Mouse (Mus musculus): ENCODE results near the gene Nfic. TPM values are rescaled to one million over a fixed set of nuclear protein-coding genes. Genes with fewer than 3 reads are reported as not detected.
A peak's percentile ranks its signal among the peaks of the same experiment; 100 is the strongest.

Nfic gene
- polyA plus RNA-seq, 2 experiments: 1.3 to 4.6 TPM

- ATAC-seq (ENCODE audit: insufficient read depth) (no peak), DNase-seq (ENCODE audit: low read depth in 3 of 3, low spot score in 3 of 3) (no peak)
- Histone ChIP-seq H3K9me3 (ENCODE audit: control insufficient read depth, low read length) (no peaks in the 10 kb centered on the region), H3K36me3 (replicated peaks; ENCODE audit: control insufficient read depth, insufficient read depth, low read depth) (no peaks in the 10 kb centered on the region), H3K4me3 (ENCODE audit: insufficient read depth in 1 of 2, low read depth in 2 of 2, low read length in 2 of 2) (peak overlapping the region; percentile 43 to 53), H3K4me2 (ENCODE audit: low read depth) (peak overlapping the region; percentile 60), H3K4me1 (replicated peaks; ENCODE audit: control insufficient read depth in 2 of 2, insufficient read depth in 2 of 2, low read length in 1 of 2) (peaks cover 0 to 5% of the 10 kb centered on the region in 2 experiments; a peak in 2 of 4 replicates), H3K27ac (no peak overlapping the region), H3K27me3 (ENCODE audit: control insufficient read depth, insufficient read depth, low read length) (peaks cover 55% of the 10 kb centered on the region), H3K9ac (replicated peaks) (peak overlapping the region; percentile 13; the same call in 1 of the 2 replicates)
- 3% methylated on average over 23 of the region's 33 CpGs for WGBS (ENCODE audit: insufficient replicate concordance)
- no peak for TF ChIP-seq CTCF (IDR thresholded peaks at IDR 0.05; ENCODE audit: low read depth)
- TF ChIP-seq EP300 (IDR thresholded peaks at IDR 0.05; ENCODE audit: low read depth): no peak
Observed at GRCm38 (mm10) chr10:81426081-81426671, 29.3 kb downstream of the Nfic start.

GRCm38 (mm10) chr10:81425236-81425850 lies 30.1 kb downstream of the Nfic start:
- Histone ChIP-seq H3K27me3 (ENCODE audit: control insufficient read depth, insufficient read depth, low read length) (peaks cover 47% of the 10 kb centered on the region), H3K4me3 (ENCODE audit: insufficient read depth in 1 of 2, low read depth in 2 of 2, low read length in 2 of 2) (no peak overlapping the region), H3K36me3 (replicated peaks; ENCODE audit: control insufficient read depth, insufficient read depth, low read depth) (no peaks in the 10 kb centered on the region), H3K27ac (no peak overlapping the region), H3K9me3 (ENCODE audit: control insufficient read depth, low read length) (no peaks in the 10 kb centered on the region), H3K4me1 (replicated peaks; ENCODE audit: control insufficient read depth in 2 of 2, insufficient read depth in 2 of 2, low read length in 1 of 2) (peaks cover 0 to 5% of the 10 kb centered on the region in 2 experiments; a peak in 2 of 4 replicates), H3K9ac (replicated peaks) (no peak overlapping the region), H3K4me2 (ENCODE audit: low read depth) (0 out of 2 replicates have a peak overlapping the region, but pooled peaks have one; percentile 5)
- ATAC-seq (ENCODE audit: insufficient read depth) (no peak), DNase-seq (ENCODE audit: low read depth in 3 of 3, low spot score in 3 of 3) (no peak)
- WGBS (ENCODE audit: insufficient replicate concordance): 50% methylated on average over 10 of the region's 10 CpGs
- no peak for TF ChIP-seq EP300 (IDR thresholded peaks at IDR 0.05; ENCODE audit: low read depth)

DNA sequence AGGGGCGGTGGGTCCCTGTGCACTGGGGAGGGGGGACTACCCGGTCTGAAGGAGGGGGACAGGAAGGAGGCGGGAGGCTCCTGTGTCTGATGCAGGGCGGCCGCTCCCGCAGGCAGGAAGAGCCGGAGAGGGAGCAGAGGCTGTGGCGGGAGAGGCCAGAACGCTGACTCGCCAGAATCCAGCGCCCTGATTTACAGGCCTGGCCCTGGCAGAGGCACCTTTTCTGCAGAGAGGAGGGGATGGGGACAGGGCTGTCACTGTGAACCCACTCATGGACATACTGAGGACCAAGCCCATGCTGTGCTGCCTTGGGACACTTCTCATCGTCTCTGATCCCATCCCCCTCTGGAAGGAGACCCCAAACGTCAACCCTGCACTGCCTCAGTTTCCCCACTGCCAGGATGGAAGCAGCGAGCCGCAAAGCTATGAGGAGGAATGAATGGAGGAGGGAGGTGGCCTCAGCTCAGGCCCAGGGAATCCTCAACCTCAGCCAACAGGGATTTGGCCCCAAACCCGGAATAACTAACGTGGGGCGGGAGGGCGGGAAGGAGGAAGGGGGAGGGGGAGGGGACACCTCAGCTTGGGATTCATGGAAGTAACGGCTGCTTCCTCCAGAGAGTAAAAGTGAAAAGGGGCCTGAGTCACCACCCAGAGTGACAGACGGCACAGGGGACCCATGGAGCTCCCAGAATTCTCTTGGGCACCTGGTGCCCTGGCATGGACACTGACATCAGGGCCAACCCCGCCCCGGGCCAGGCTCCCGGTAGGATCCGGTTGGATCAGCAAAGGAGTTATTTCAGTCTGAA lies 31.0 kb downstream of the Nfic start:
- Histone ChIP-seq H3K4me2 (ENCODE audit: low read depth) (0 out of 2 replicates have a peak overlapping the region, but pooled peaks have one; percentile 6), H3K9ac (replicated peaks) (no peak overlapping the region), H3K36me3 (replicated peaks; ENCODE audit: control insufficient read depth, insufficient read depth, low read depth) (no peaks in the 10 kb centered on the region), H3K4me1 (replicated peaks; ENCODE audit: control insufficient read depth in 2 of 2, insufficient read depth in 2 of 2, low read length in 1 of 2) (peaks cover 0 to 5% of the 10 kb centered on the region in 2 experiments; a peak in 2 of 4 replicates), H3K27ac (no peak overlapping the region), H3K27me3 (ENCODE audit: control insufficient read depth, insufficient read depth, low read length) (peaks cover 47% of the 10 kb centered on the region), H3K9me3 (ENCODE audit: control insufficient read depth, low read length) (no peaks in the 10 kb centered on the region), H3K4me3 (ENCODE audit: insufficient read depth in 1 of 2, low read depth in 2 of 2, low read length in 2 of 2) (no peak overlapping the region)
- 9% methylated on average over 25 of the region's 25 CpGs for WGBS (ENCODE audit: insufficient replicate concordance)
- ATAC-seq (ENCODE audit: insufficient read depth): no peak
- TF ChIP-seq CTCF (IDR thresholded peaks at IDR 0.05; ENCODE audit: low read depth): no peak
- no peak for TF ChIP-seq EP300 (IDR thresholded peaks at IDR 0.05; ENCODE audit: low read depth)
- no peak for DNase-seq (ENCODE audit: low read depth in 3 of 3, low spot score in 3 of 3)

GRCm38 (mm10) chr10:81423476-81424245 lies 31.8 kb downstream of the Nfic start:
- no peak overlapping the region for H3K9ac ChIP-seq (replicated peaks)
- no peaks in the 10 kb centered on the region for H3K36me3 ChIP-seq (replicated peaks; ENCODE audit: control insufficient read depth, insufficient read depth, low read depth)
- no peak for ATAC-seq (ENCODE audit: insufficient read depth)
- no peaks in the 10 kb centered on the region for H3K9me3 ChIP-seq (ENCODE audit: control insufficient read depth, low read length)
- H3K27me3 ChIP-seq (ENCODE audit: control insufficient read depth, insufficient read depth, low read length): peaks cover 46% of the 10 kb centered on the region
- DNase-seq (ENCODE audit: low read depth in 3 of 3, low spot score in 3 of 3): no peak
- TF ChIP-seq CTCF (IDR thresholded peaks at IDR 0.05; ENCODE audit: low read depth) (no peak), EP300 (IDR thresholded peaks at IDR 0.05; ENCODE audit: low read depth) (no peak)
- H3K4me1 ChIP-seq (replicated peaks; ENCODE audit: control insufficient read depth in 2 of 2, insufficient read depth in 2 of 2, low read length in 1 of 2): 0 out of 4 replicates have a peak, but pooled peaks cover 0 to 5% of the 10 kb centered on the region in 2 experiments
- no peak overlapping the region for H3K4me2 ChIP-seq (ENCODE audit: low read depth)
- H3K4me3 ChIP-seq (ENCODE audit: insufficient read depth in 1 of 2, low read depth in 2 of 2, low read length in 2 of 2): no peak overlapping the region
- WGBS (ENCODE audit: insufficient replicate concordance): 41% methylated on average over 4 of the region's 4 CpGs
- H3K27ac ChIP-seq: no peak overlapping the region
